Comparison of ENCODE assay signal across 16 mouse cellular contexts in genomic region chr12:83136460-83136859, GRCm38 (mm10).
"Had no signal": no experiment of that assay in that cellular context is flagged by ENCODE, and none has a peak within 500 bp of the region (broad histone marks: within the 10 kb centered on the region; RNA-seq: fewer than 3 reads in every experiment).

No protein-coding gene starts in this region.

- H3K4me1 ChIP-seq: midbrain, embryonic 12.5 days; neural tube, embryonic 12.5 days; stomach, embryonic 15.5 days had no signal

- DNase-seq: liver, embryonic 13.5 days; liver, postnatal 0 days; lung, embryonic 14.5 days; lung, postnatal 36 days; midbrain, embryonic 14.5 days; right cerebral cortex, postnatal 14 days; thymus, adult 2 months; thymus, postnatal 25 days; thymus, postnatal 4 days had no signal

- H3K36me3 ChIP-seq: liver, embryonic 13.5 days; liver, embryonic 15.5 days; midbrain, embryonic 12.5 days; neural tube, embryonic 12.5 days; stomach, embryonic 15.5 days had no signal

- H3K4me3 ChIP-seq: liver, embryonic 13.5 days; liver, embryonic 15.5 days; megakaryocyte, embryonic 14.5 days; midbrain, embryonic 12.5 days; neural tube, embryonic 12.5 days; stomach, embryonic 15.5 days had no signal

- H3K27ac ChIP-seq: liver, embryonic 13.5 days; liver, embryonic 15.5 days; macrophage; midbrain, embryonic 12.5 days; neural tube, embryonic 12.5 days; stomach, embryonic 15.5 days; stomach, postnatal 0 days had no signal

- ATAC-seq: liver, postnatal 0 days had no signal

- H3K9ac ChIP-seq: liver, embryonic 13.5 days; liver, embryonic 15.5 days; liver, postnatal 0 days; lung, embryonic 14.5 days; midbrain, embryonic 12.5 days; neural tube, embryonic 12.5 days; stomach, embryonic 15.5 days had no signal

- H3K9me3 ChIP-seq: liver, embryonic 13.5 days; liver, embryonic 15.5 days; megakaryocyte, embryonic 14.5 days; midbrain, embryonic 12.5 days; neural tube, embryonic 12.5 days; stomach, embryonic 15.5 days had no signal

- H3K4me2 ChIP-seq: liver, embryonic 13.5 days; liver, embryonic 15.5 days; lung, embryonic 14.5 days; midbrain, embryonic 12.5 days; neural tube, embryonic 12.5 days; stomach, embryonic 15.5 days had no signal

- H3K27me3 ChIP-seq: midbrain, embryonic 12.5 days; neural tube, embryonic 12.5 days; stomach, embryonic 15.5 days had no signal
